Mouse (Mus musculus) limb, embryonic 14.5 days (tissue): ENCODE measurements around the gene Snx29. TPM values are rescaled to one million over a fixed set of nuclear protein-coding genes. Genes with fewer than 3 reads are reported as not detected.

Experiments
- ATAC-seq: fragments of 200-750 bp; cut with Nextera tagmentation; 2 replicates; pipeline ENCODE4 v1.8.0; 2017; ENCODE audit warnings: low read depth, moderate number of reproducible peaks, moderate TSS enrichment; ENCODE audit not compliant: low FRiP score
- DNase-seq: peaks from one replicate; pipeline ENCODE4 v3.0.0-alpha.2; 2015; ENCODE audit warnings: low spot score
- H3K27ac ChIP-seq: fragments of 300-500 bp; sonication (generic); replicated peaks from 2 replicates; pipeline ENCODE4 v1.5.1; 2014; ENCODE audit warnings: low read depth, mild to moderate bottlenecking, low read length, moderate library complexity, mixed read lengths
- H3K27me3 ChIP-seq: fragments of 300-500 bp; sonication (generic); 2 replicates; pipeline ENCODE4 v1.6.1; 2014; ENCODE audit warnings: low read length, mixed read lengths; ENCODE audit not compliant: control insufficient read depth, insufficient read depth
- H3K36me3 ChIP-seq: fragments of 300-500 bp; sonication (generic); 2 replicates; pipeline ENCODE4 v1.6.1; 2014; ENCODE audit warnings: mild to moderate bottlenecking, low read length, moderate library complexity, mixed read lengths; ENCODE audit not compliant: control insufficient read depth, insufficient read depth
- H3K4me1 ChIP-seq: fragments of 300-500 bp; sonication (generic); 2 replicates; pipeline ENCODE4 v1.6.1; 2014; ENCODE audit warnings: antibody characterized with exemption, low read length, mixed read lengths; ENCODE audit not compliant: control insufficient read depth, insufficient read depth
- H3K4me2 ChIP-seq: fragments of 300-500 bp; sonication (generic); replicated peaks from 2 replicates; pipeline ENCODE4 v1.6.1; 2014; ENCODE audit warnings: low read depth, mild to moderate bottlenecking, low read length, moderate library complexity; ENCODE audit not compliant: severe bottlenecking
- H3K4me3 ChIP-seq: fragments of 300-500 bp; sonication (generic); replicated peaks from 2 replicates; pipeline ENCODE4 v1.5.1; 2014; ENCODE audit warnings: low read length
- H3K9ac ChIP-seq: fragments of 300-500 bp; sonication (generic); 2 replicates; pipeline ENCODE4 v1.6.1; 2014; ENCODE audit warnings: mild to moderate bottlenecking, low read depth, low read length, moderate library complexity; ENCODE audit not compliant: severe bottlenecking
- H3K9me3 ChIP-seq: fragments of 300-500 bp; sonication (generic); 2 replicates; pipeline ENCODE4 v1.6.1; 2016; ENCODE audit warnings: low read length; ENCODE audit not compliant: control insufficient read depth
- POLR2A ChIP-seq: fragments of 200-500 bp; IDR thresholded peaks from 2 replicates; pipeline ENCODE4 v1.8.0; 2012; ENCODE audit warnings: inconsistent platforms, mild to moderate bottlenecking, moderate library complexity, borderline replicate concordance; ENCODE audit not compliant: insufficient read depth, insufficient read length; ENCODE audit errors: extremely low read depth
- WGBS: fragments of 180-500 bp; shearing (Covaris S2); extraction: QIAGEN DNeasy Blood & Tissue Kit; methylation state at CpG from one replicate; pipeline ENCODE4 v1.1.7; 2014; 5-methylcytosine and 5-hydroxymethylcytosine counted together
- polyA plus RNA-seq, 2 experiments: library from polyadenylated mRNA; depleted of rRNA in 1 of 2; stranded (reverse) in 1 of 2; unstranded in 1 of 2; fragments of >200 nt; fragmentation: Nextera tagmentation in 1 of 2; extraction: Ambion mirVana in 1 of 2; gene quantifications; 2 replicates each; pipeline versions ENCODE4 v1.2.1 to v1.2.3; 2012 to 2014

The Snx29 gene
- polyA plus RNA-seq, 2 experiments, result 4.9 to 9.3 TPM

DNA sequence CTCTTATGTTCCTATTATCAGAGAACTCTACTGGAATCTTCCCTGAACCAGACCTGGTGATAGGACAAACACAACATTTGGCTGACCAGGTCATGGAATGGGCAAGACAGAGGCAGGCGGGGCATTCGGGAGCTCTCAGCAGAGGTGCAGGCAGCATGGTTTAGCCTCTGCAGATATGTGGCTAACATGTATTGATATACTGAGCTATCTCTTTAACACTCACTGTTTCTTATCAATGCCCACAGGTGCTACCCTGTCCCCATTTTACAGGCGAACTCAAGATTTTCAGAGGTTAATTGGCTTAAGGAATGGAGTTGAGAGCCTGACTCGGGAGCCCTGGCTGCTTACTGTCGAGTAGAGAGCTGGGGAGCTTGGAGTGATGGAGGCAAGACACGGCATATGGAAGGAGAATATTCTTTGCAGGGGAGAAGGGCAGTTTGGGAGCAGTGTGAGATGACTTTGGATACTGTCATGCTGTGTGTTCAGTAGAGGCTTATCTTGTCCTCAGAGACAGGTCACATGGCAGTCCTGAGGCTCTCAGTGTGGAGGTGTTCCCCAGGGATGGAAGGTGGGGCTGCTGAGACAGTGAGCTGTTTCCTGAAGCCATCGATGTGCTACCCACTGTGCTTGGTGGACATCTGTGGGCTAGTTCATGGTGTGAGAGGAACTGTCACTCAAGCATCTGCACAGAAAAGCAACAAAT, 473.2 kb downstream of the Snx29 start:
- Histone ChIP-seq H3K9ac (no peak overlapping the region), H3K4me1 (no peaks in the 10 kb centered on the region), H3K9me3 (no peaks in the 10 kb centered on the region), H3K27ac (no peak overlapping the region), H3K36me3 (no peaks in the 10 kb centered on the region), H3K4me2 (no peak overlapping the region), H3K27me3 (no peaks in the 10 kb centered on the region), H3K4me3 (no peak overlapping the region)
- no peak for ATAC-seq
- no peak for TF ChIP-seq POLR2A
- DNase-seq, result no peak
- WGBS, result 75% methylated on average over 7 of the region's 7 CpGs

DNA sequence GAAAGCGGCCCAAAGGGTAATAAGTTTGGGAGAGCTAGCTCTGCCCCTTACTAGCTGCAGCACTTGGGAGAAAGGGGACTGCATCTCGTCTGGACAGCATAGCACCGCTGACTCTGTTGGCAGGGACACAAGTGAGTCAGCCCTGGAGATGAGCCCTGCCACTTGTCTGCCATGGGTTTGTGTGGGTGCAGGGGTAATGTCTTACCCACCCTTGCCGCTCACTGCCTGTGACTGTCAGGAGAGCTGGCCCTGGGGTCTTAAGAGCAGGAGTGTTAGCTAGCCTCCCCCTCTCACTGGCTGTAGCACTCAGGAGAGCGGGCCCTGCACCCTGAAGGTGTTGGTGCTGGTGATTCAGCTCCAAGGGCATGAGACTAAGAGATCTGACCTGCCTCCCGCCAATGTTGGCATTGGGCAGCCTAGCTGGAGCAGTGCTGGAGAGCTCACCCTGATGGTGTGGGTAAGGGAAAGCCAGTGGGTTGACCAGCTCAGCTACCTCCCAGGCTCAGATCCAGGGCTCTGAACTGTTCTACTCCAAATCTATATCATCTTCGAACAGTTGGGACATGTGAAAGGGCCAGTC, 479.3 kb downstream of the Snx29 start:
- H3K4me3 ChIP-seq, result no peak overlapping the region
- TF ChIP-seq POLR2A, result no peak
- no peak for ATAC-seq
- H3K9me3 ChIP-seq, result no peaks in the 10 kb centered on the region
- no peak for DNase-seq
- WGBS, result 87% methylated on average over 6 of the region's 7 CpGs
- no peak overlapping the region for H3K4me2 ChIP-seq
- no peaks in the 10 kb centered on the region for H3K27me3 ChIP-seq
- H3K9ac ChIP-seq, result no peak overlapping the region
- H3K36me3 ChIP-seq, result no peaks in the 10 kb centered on the region
- no peak overlapping the region for H3K27ac ChIP-seq
- no peaks in the 10 kb centered on the region; the same call in 1 of the 2 replicates for H3K4me1 ChIP-seq

Other genes starting within 250 kb of the Snx29 start
- gene Txndc11, start 188.3 kb upstream of the Snx29 start, polyA plus RNA-seq (2012; rRNA removed), result 36.9 and 41.7 TPM in 2 replicates
- gene Txndc11, start 188.3 kb upstream of the Snx29 start, polyA plus RNA-seq (2014; fragmentation: Nextera tagmentation; extraction: Ambion mirVana), result 45.0 and 47.9 TPM in 2 replicates
- gene Zc3h7a, start 146.5 kb upstream of the Snx29 start, polyA plus RNA-seq (2012; rRNA removed), result 191 and 218 TPM in 2 replicates
- 94.9 and 105 TPM in 2 replicates for gene Zc3h7a, start 146.5 kb upstream of the Snx29 start, polyA plus RNA-seq (2014; fragmentation: Nextera tagmentation; extraction: Ambion mirVana)
- gene Rsl1d1, start 119.6 kb upstream of the Snx29 start, polyA plus RNA-seq (2012; rRNA removed), result 50.2 and 82.0 TPM in 2 replicates
- 176 and 181 TPM in 2 replicates for gene Rsl1d1, start 119.6 kb upstream of the Snx29 start, polyA plus RNA-seq (2014; fragmentation: Nextera tagmentation; extraction: Ambion mirVana)
- 57.3 and 69.9 TPM in 2 replicates for gene Gspt1, start 68.6 kb upstream of the Snx29 start, polyA plus RNA-seq (2012; rRNA removed)
- 96.0 and 98.1 TPM in 2 replicates for gene Gspt1, start 68.6 kb upstream of the Snx29 start, polyA plus RNA-seq (2014; fragmentation: Nextera tagmentation; extraction: Ambion mirVana)
- gene Tnfrsf17, start 9.1 kb upstream of the Snx29 start, polyA plus RNA-seq (2012; rRNA removed), result 0.18 TPM in 1 of 2 replicates, not detected in the other
- 0.23 and 0.25 TPM in 2 replicates for gene Tnfrsf17, start 9.1 kb upstream of the Snx29 start, polyA plus RNA-seq (2014; fragmentation: Nextera tagmentation; extraction: Ambion mirVana)